Mouse (Mus musculus): ENCODE results near the gene Stx6. TPM values are rescaled to one million over a fixed set of nuclear protein-coding genes. Genes with fewer than 3 reads are reported as not detected.

Gene Stx6
- polyA plus RNA-seq, 1 experiment from 2014 or later: 36.9 TPM

Other genes with a start within 250 kb of the Stx6 start
- 6.7 and 7.3 TPM in 2 replicates for gene Ier5, start 59.1 kb upstream of the Stx6 start, polyA plus RNA-seq (2014; fragmentation: Nextera tagmentation; extraction: Ambion mirVana)
- gene Mr1, start 11.9 kb upstream of the Stx6 start, polyA plus RNA-seq (2014; fragmentation: Nextera tagmentation; extraction: Ambion mirVana): 0.81 and 1.2 TPM in 2 replicates
- gene BC034090, start 85.7 kb downstream of the Stx6 start, polyA plus RNA-seq (2014; fragmentation: Nextera tagmentation; extraction: Ambion mirVana): 0.86 and 1.8 TPM in 2 replicates